Mouse (Mus musculus): ENCODE measurements at regions not wholly inside any gene's neighbourhood (a gene's known extent, or its start where the extent isn't known, plus 50 kb on each side); places are given as distances from the start of the nearest gene placed in this dataset.

DNA sequence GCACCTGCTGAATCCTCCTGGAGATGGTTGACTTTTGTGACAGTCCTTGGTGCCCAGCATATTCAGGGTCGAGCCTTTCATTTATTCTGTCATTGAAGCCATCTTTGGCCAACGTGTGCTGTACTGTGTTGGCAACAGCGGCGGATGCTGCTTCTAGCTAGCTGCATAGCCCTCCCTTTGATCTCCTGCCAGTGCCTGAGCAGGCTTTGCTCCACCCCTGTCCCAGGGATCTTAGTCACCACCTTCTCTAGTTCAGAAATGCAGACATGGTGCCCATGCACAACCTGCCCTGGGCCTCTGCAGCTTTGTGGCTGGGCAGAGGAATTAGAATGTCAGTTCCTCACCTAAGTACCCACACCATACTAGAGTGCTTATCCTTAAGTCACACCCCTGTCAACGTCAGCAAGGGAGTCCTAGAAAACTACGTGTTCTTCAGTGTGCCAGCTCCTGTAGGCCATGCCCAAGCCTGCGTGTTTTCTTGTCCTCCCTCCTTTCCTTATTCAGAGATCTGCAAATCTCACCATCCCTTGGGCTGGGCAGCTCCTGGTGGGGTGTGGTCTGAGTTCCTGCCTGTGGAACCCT is 151.9 kb downstream of the Zfp706 start:
- DNase-seq (ENCODE audit: low read depth, low spot score): no peak

DNA sequence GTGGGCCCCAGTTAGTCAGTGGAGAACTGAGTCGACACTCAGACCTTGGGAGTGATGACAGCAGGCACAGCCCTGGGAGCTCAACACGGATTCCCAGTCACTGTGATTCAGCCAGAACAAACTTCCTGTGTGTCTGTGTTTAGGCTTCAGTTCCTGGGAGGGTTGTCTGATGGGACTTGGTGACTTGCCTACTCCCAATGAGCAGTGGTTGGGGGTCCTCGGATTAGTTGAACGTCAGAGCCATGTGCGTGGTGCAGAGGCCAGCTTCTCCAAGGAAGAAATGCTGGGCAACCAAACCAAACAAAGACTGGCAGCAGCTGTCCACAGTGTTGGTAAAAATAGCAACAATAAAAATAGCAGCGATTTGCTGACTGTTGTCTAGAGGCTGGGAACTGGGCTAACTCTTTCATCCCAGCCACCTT is 152.7 kb downstream of the Zfp706 start:
- DNase-seq (ENCODE audit: low read depth, low spot score): no peak

DNA sequence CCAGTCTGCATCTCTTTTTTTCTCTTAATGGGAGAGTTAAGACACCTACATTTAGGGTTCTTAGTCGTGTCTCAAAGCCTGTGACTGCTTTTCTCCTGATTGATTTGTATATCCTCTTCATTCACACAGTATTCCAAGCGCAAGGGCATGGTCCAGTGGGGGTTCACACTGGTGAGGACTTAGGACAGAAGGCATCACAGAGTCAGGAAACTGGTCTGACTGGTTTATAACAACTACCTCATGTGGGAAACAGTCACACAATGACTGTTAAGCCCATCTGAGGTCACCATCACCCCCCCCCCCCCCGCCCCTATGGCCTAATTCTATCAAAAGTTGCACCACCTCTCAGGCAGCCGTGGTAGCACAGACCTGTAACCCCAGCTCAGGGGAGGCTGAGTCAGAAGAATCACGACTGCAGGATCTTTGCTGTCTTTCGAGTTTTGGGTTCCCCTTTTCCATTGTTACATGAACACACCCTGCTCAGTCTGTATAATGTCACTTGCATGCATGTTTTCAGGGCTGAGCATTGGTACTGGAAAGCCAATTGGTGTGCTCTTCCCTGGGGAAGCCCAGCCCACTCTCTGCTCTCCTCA is 155.2 kb downstream of the Zfp706 start:
- no peak for DNase-seq (ENCODE audit: low read depth, low spot score)

DNA sequence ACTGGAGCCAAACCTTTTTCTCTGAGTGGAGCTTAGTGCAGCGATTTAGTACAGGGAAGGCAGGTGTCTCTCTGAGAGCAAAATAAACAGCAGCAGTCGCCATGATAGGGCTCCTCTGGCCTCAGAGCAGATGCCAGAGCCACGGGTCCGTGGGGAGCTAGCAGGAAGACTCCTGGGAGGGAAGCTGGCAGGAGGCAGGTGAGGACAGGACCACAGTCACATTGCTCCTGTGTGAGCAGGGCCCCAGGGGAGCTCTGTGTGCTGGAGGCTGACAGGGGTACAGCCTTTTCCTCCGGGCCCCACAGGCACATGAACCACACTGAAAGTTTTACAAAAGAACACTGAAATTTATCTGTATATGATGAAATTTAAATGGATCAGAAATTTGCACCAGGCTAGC is 159.3 kb downstream of the Zfp706 start:
- DNase-seq (ENCODE audit: low read depth, low spot score): no peak

DNA sequence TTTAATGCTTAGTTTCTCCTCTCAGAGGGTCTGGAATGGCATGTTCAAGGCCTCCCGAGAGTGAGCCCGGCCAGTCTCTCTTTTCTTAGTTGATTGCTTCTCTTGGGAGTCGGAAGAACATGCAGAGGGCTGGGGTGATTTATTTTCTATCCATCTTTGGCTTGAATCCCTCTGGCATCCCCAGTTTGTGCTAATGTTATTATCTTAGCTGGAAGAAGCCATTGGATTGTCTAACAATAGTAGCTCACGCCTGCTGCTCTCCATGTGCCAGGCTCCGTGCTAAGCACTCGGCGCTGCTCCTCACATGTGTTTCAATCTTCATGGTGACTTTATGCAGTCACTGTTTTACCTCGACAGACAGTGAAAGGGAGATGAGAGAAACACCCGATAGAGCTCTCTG is 160.8 kb downstream of the Zfp706 start:
- no peak for DNase-seq (ENCODE audit: low read depth, low spot score)

Measured in telencephalon, adult 2 months (tissue).